Mouse (Mus musculus) intestine, postnatal 0 days (tissue): Measurements from ENCODE around the gene Krr1. TPM values are rescaled to one million over a fixed set of nuclear protein-coding genes. Genes with fewer than 3 reads are reported as not detected.
A peak's percentile ranks its signal among the peaks of the same experiment; 100 is the strongest.

ENCODE experiments used
- ATAC-seq: fragments of 200-750 bp; cut with Nextera tagmentation; 2 replicates; pipeline ENCODE4 v1.8.0; 2017; ENCODE audit warnings: mild to moderate bottlenecking, moderate TSS enrichment, moderate library complexity
- H3K27ac ChIP-seq: fragments of 300-500 bp; sonication (generic); 2 replicates; pipeline ENCODE4 v1.5.1; 2014; ENCODE audit warnings: mild to moderate bottlenecking, low read depth, low read length, moderate library complexity
- H3K27me3 ChIP-seq: fragments of 300-500 bp; sonication (generic); replicated peaks from 2 replicates; pipeline ENCODE4 v1.6.1; 2014; ENCODE audit warnings: low read length, mixed read lengths; ENCODE audit not compliant: control insufficient read depth, insufficient read depth
- H3K36me3 ChIP-seq: fragments of 300-500 bp; sonication (generic); 2 replicates; pipeline ENCODE4 v1.6.1; 2014; ENCODE audit warnings: mild to moderate bottlenecking, moderate library complexity; ENCODE audit not compliant: control insufficient read depth, insufficient read depth
- H3K4me1 ChIP-seq: fragments of 300-500 bp; sonication (generic); replicated peaks from 2 replicates; pipeline ENCODE4 v1.6.1; 2014; ENCODE audit warnings: antibody characterized with exemption, low read length, mixed read lengths; ENCODE audit not compliant: control insufficient read depth, insufficient read depth
- H3K4me2 ChIP-seq: fragments of 300-500 bp; sonication (generic); replicated peaks from 2 replicates; pipeline ENCODE4 v1.6.1; 2014; ENCODE audit warnings: low read depth, mild to moderate bottlenecking, moderate library complexity
- H3K4me3 ChIP-seq: fragments of 300-500 bp; sonication (generic); 2 replicates; pipeline ENCODE4 v1.5.1; 2014; ENCODE audit warnings: low read depth, low read length
- H3K9ac ChIP-seq: fragments of 300-500 bp; sonication (generic); 2 replicates; pipeline ENCODE4 v1.6.1; 2014; ENCODE audit warnings: mild to moderate bottlenecking, low read depth, low read length
- H3K9me3 ChIP-seq: fragments of 300-500 bp; sonication (generic); 2 replicates; pipeline ENCODE4 v1.6.1; 2016; ENCODE audit warnings: mixed run types; ENCODE audit not compliant: control insufficient read depth
- CTCF ChIP-seq: sonication (generic); IDR thresholded peaks from 2 replicates; pipeline ENCODE4 v1.5.1; 2016; ENCODE audit warnings: low read depth, mild to moderate bottlenecking, control low read depth, antibody characterized with exemption, moderate library complexity
- WGBS: fragments of 180-500 bp; shearing (Covaris S2); extraction: QIAGEN DNeasy Blood & Tissue Kit; methylation state at CpG from one replicate; pipeline ENCODE4 v1.1.7; 2014; 5-methylcytosine and 5-hydroxymethylcytosine counted together
- polyA plus RNA-seq: library from polyadenylated mRNA; unstranded; fragments of >200 nt; fragmentation: Nextera tagmentation; extraction: Ambion mirVana; gene quantifications from 2 replicates; pipeline ENCODE4 v1.2.1, GENCODE M21; 2015

Gene Krr1
- polyA plus RNA-seq, result 12.7 and 13.6 TPM in 2 replicates

GRCm38 (mm10) chr10:111972542-111973361, at the start of gene Krr1:
Gene Krr1, plus strand, starts transcription at chr10:111972664.
- WGBS, result under 1% methylated on average over 51 of the region's 51 CpGs
- peak within 1 kb of the TSS; percentile 72 for H3K9ac ChIP-seq
- 0 out of 2 replicates have a peak within 1 kb of the TSS, but pooled peaks have one; percentile 46 for H3K27ac ChIP-seq
- peak; percentile 100 for ATAC-seq
- H3K4me1 ChIP-seq, result no peaks in the 10 kb centered on the region; the same call in 1 of the 2 replicates
- no peak for TF ChIP-seq CTCF
- H3K36me3 ChIP-seq, result peaks cover 12% of the 10 kb centered on the region; the same call in 1 of the 2 replicates
- H3K4me3 ChIP-seq, result peak within 1 kb of the TSS; percentile 94
- H3K27me3 ChIP-seq, result no peaks in the 10 kb centered on the region
- peak within 1 kb of the TSS; percentile 88 for H3K4me2 ChIP-seq
- H3K9me3 ChIP-seq, result no peaks in the 10 kb centered on the region

DNA sequence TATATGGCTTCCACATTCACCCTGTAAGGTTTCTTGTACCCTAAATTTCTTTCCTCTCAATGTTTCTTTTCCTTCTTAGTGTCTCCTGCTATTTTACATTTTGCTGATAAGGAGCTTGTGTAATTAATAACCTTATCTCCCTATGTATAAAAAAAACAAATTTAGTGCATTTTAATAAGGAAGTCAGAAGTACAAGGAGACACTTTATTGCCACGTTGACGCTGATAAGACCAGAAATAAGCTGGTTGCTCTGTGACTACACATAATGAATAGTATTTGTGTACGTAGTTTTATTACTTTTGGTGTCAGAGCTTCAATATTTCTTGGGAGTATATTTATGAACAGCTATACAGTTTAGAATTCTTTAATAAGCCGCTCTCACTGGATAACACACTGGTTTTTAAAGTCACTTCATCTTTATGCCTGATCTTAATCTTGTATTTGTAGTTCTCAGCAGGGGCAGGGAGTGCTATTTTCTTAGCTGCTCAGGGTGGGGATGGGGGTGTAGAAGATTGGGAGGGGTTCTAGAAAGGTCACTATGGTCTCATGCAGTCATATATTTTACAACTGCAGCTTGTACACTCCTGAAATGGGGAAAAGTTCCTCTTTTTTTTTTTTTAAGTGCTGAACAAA, 48.8 kb upstream of the Krr1 start:
- H3K27me3 ChIP-seq, result no peaks in the 10 kb centered on the region
- peak; percentile 28; the same call in 1 of the 2 replicates for ATAC-seq
- no peaks in the 10 kb centered on the region for H3K9me3 ChIP-seq
- 33% methylated on average over 4 of the region's 4 CpGs for WGBS
- H3K4me1 ChIP-seq, result no peaks in the 10 kb centered on the region
- H3K27ac ChIP-seq, result no peak overlapping the region
- H3K36me3 ChIP-seq, result no peaks in the 10 kb centered on the region
- no peak overlapping the region for H3K4me3 ChIP-seq
- no peak overlapping the region for H3K4me2 ChIP-seq
- no peak overlapping the region for H3K9ac ChIP-seq
- TF ChIP-seq CTCF, result no peak

DNA sequence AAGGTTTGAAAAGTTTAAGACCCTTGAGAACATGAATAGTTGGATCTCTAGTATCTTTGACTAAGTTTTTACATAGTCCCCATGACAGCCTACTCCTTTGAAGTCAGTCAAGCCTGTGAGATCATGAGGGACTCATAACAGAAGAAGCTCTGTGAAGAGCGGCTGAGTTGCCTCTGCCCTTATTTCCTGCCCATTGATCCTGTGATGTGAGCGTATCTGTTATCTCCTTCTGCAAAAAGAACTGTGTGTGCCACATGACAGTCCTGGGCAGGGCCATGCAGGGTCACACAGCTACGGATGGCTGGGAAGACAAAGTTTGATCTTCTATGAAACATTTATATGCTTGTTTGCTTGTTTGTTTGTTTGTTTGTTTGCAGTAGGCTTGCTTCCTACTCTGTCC, 48.3 kb upstream of the Krr1 start:
- no peak overlapping the region for H3K9ac ChIP-seq
- no peaks in the 10 kb centered on the region for H3K9me3 ChIP-seq
- H3K4me1 ChIP-seq, result no peaks in the 10 kb centered on the region
- 37% methylated on average over 3 of the region's 3 CpGs for WGBS
- no peak for TF ChIP-seq CTCF
- ATAC-seq, result no peak; the same call in 1 of the 2 replicates
- no peaks in the 10 kb centered on the region for H3K27me3 ChIP-seq
- H3K4me3 ChIP-seq, result no peak overlapping the region
- no peak overlapping the region for H3K4me2 ChIP-seq
- H3K36me3 ChIP-seq, result no peaks in the 10 kb centered on the region
- H3K27ac ChIP-seq, result no peak overlapping the region

DNA sequence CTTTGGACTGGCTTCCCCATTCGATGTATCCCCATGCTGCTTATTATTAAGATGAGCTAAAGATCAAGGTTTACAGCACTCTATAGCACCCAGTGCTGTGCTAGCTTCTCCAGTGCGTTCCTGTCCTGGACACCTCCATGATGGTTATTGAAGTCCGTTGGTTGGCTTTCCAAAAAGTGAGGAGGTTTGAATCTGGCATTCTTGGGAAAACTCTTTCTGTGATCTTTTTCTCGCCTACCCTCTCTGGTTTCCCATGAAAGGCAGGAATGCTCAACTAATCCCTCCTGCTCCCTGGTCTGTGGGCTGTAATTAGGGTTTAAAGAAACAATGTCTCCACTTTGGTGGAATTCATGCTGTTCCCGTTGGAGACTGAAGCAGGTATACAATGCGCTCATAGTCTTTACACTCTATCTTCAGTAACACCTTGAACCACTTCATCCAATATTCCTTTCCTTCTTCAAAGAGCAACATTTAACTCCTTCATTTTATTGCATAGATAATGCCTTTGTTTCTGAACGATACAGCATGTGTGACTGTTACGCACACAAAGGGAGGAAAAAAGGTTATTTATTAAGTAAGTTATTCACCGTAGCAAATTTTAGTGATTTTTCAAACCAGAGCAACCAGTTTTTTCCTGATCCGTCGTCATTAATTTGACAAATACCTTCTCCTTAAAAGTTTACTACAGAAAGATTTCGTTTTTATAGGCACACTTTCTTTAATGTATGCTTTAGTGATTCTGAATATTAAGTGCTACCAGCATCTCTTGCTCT, 47.6 kb upstream of the Krr1 start:
- TF ChIP-seq CTCF, result no peak
- H3K36me3 ChIP-seq, result no peaks in the 10 kb centered on the region
- H3K27ac ChIP-seq, result no peak overlapping the region
- WGBS, result 38% methylated on average over 12 of the region's 12 CpGs
- no peaks in the 10 kb centered on the region for H3K4me1 ChIP-seq
- H3K9ac ChIP-seq, result no peak overlapping the region
- no peaks in the 10 kb centered on the region for H3K9me3 ChIP-seq
- no peak for ATAC-seq
- H3K4me3 ChIP-seq, result no peak overlapping the region
- H3K27me3 ChIP-seq, result no peaks in the 10 kb centered on the region
- H3K4me2 ChIP-seq, result no peak overlapping the region; the same call in 1 of the 2 replicates

- 5% methylated on average over 10 of the region's 10 CpGs for WGBS
- no peaks in the 10 kb centered on the region for H3K9me3 ChIP-seq
- peak; percentile 84 for TF ChIP-seq CTCF
- H3K4me1 ChIP-seq, result no peaks in the 10 kb centered on the region
- no peak overlapping the region for H3K4me3 ChIP-seq
- H3K36me3 ChIP-seq, result no peaks in the 10 kb centered on the region
- no peak overlapping the region for H3K9ac ChIP-seq
- no peak overlapping the region; the same call in 1 of the 2 replicates for H3K4me2 ChIP-seq
- H3K27ac ChIP-seq, result no peak overlapping the region
- no peaks in the 10 kb centered on the region for H3K27me3 ChIP-seq
- peak; percentile 67 for ATAC-seq
Measured at GRCm38 (mm10) chr10:111925489-111925860, 47.0 kb upstream of the Krr1 start.
